Mouse (Mus musculus): Measurements from ENCODE around the gene Pgam2.

- TF ChIP-seq GATA1 (IDR thresholded peaks at IDR 0.05; ENCODE audit: low read length) (no peak), TAL1 (IDR thresholded peaks at IDR 0.05; ENCODE audit: low read length) (no peak)
Observed at GRCm38 (mm10) chr11:5795290-5795689, 8.2 kb downstream of the Pgam2 start.

Data from erythroblast, embryonic 14.5 days (primary cell).